Mouse (Mus musculus) G1E (cell line): ENCODE measurements around the gene Olfr1338. TPM values are rescaled to one million over a fixed set of nuclear protein-coding genes. Genes with fewer than 3 reads are reported as not detected.
"Not testable (repeated sequence)": the region's sequence is repeated elsewhere in the genome, so short reads cannot be mapped to it uniquely, and the experiment has no call there.

Experiments used
- ATAC-seq: 2 replicates; pipeline ENCODE4 v1.8.0; 2016; ENCODE audit warnings: mild to moderate bottlenecking; ENCODE audit not compliant: insufficient number of reproducible peaks, poor library complexity, low FRiP score, severe bottlenecking; ENCODE audit errors: extremely low read depth
- DNase-seq: peaks from one replicate; pipeline ENCODE4 v3.0.0; 2012; ENCODE audit warnings: low spot score
- H3K27me3 ChIP-seq: 2 replicates; pipeline ENCODE4 v1.6.1; 2012; ENCODE audit warnings: mild to moderate bottlenecking, low read length, inconsistent platforms; ENCODE audit not compliant: insufficient read depth
- H3K36me3 ChIP-seq: replicated peaks from 2 replicates; pipeline ENCODE3; 2012; ENCODE audit warnings: mild to moderate bottlenecking, inconsistent platforms
- H3K4me1 ChIP-seq: 2 replicates; pipeline ENCODE4 v1.6.1; 2012; ENCODE audit warnings: low read depth, low read length, inconsistent platforms, mixed read lengths; ENCODE audit not compliant: insufficient read depth
- H3K4me3 ChIP-seq: 2 replicates; pipeline ENCODE4 v1.5.1; 2012; ENCODE audit warnings: low read depth, mild to moderate bottlenecking, inconsistent platforms, low read length, moderate library complexity, mixed read lengths
- H3K9me3 ChIP-seq: replicated peaks from 2 replicates; pipeline ENCODE4 v1.6.1; 2012; ENCODE audit warnings: inconsistent platforms
- CTCF ChIP-seq: IDR thresholded peaks from 2 replicates; pipeline ENCODE4 v1.5.1; 2012; ENCODE audit warnings: low read depth, low read length, inconsistent platforms, mixed read lengths
- GATA1 ChIP-seq: IDR thresholded peaks from 2 replicates; pipeline ENCODE4 v1.6.1; 2012; ENCODE audit warnings: borderline replicate concordance, low read length, inconsistent platforms, mixed read lengths
- GATA2 ChIP-seq: IDR thresholded peaks from 2 replicates; pipeline ENCODE4 v1.6.1; 2012; ENCODE audit warnings: low read depth, low read length, inconsistent platforms, borderline replicate concordance
- POLR2AphosphoS5 ChIP-seq: IDR thresholded peaks from 2 replicates; pipeline ENCODE4 v1.6.1; 2012; ENCODE audit warnings: low read depth, low read length, inconsistent platforms; ENCODE audit not compliant: insufficient replicate concordance
- TAL1 ChIP-seq: conservative IDR thresholded peaks from 2 replicates; pipeline ENCODE4 v1.6.1; 2012; ENCODE audit warnings: low read depth, low read length, inconsistent platforms, mixed read lengths
- polyA plus RNA-seq: library from polyadenylated mRNA; stranded (reverse); fragments of >175 nt; gene quantifications from 2 replicates; pipeline ENCODE4 v1.2.3, GENCODE M21; 2012
- total RNA-seq, 2 experiments: library from RNA; stranded (forward) in 1 of 2; stranded (reverse) in 1 of 2; fragments of 200-1000 nt in 1 of 2; fragments of >200 nt in 1 of 2; fragmentation: Nextera tagmentation in 1 of 2; gene quantifications; 2 replicates each; pipeline ENCODE4 v1.2.3; 2014 to 2017

Gene Olfr1338
- total RNA-seq (2014; fragmentation: Nextera tagmentation) = not detected in 2 replicates
- 0.12 TPM in 1 of 2 replicates, not detected in the other for total RNA-seq (2017)
- not detected in 2 replicates for polyA plus RNA-seq

DNA sequence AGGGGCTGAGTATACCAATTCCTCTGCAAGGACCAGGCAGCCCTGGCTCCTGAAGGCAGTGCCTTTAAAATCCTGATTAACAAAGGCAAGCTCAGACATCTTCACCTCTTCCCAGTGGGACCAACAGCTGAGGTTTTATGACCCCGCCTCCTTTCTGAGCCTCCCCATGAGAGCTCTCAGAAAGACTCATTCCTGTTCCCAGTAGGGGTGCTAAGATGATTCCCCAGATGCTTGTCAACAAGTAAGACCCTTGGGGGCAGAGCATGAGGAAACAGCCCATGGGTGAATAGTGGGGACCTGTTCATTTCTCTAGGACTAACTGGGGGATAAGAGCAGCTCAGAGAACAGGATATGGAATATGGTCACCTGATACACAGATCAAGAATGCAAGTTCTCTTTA, at the start of gene Olfr1338:
Olfr1338 (minus strand) TSS at position 101 of the 400 bp plus-strand sequence.
- Histone ChIP-seq H3K4me3 (no peak within 1 kb of the TSS), H3K9me3 (no peaks in the 10 kb centered on the region), H3K36me3 (no peaks in the 10 kb centered on the region), H3K4me1 (no peaks in the 10 kb centered on the region), H3K27me3 (no peaks in the 10 kb centered on the region)
- no peak for DNase-seq
- no peak for TF ChIP-seq POLR2AphosphoS5
- no peak for ATAC-seq

DNA sequence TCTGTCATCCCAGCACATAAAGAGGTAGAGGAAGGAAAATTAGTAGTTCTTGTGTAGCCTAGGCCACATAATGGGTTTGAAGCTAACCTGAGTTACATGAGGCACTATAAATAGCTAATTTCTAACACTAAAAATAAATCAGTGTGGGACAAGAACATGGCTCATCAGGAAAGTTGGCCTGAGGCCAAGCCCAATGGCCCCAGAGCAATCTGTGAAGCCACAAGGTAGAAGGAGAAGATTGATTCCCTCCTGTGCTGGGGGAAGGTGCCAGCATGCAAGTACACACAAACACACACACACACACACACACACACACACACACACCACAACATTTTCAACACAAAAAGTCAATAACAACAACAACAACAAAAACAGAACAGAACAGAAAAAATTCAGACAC, 34.3 kb upstream of the Olfr1338 start:
- DNase-seq, H3K27me3 ChIP-seq, H3K4me3 ChIP-seq, ATAC-seq, H3K36me3 ChIP-seq, H3K9me3 ChIP-seq, H3K4me1 ChIP-seq: not testable (repeated sequence)

GRCm38 (mm10) chr4:118782486-118782885, 23.9 kb upstream of the Olfr1338 start, which contains the start of gene Olfr1337:
Olfr1337 (minus strand) TSS chr4:118782586.
- Histone ChIP-seq H3K4me1 (no peaks in the 10 kb centered on the region), H3K27me3 (0 out of 2 replicates have a peak, but pooled peaks cover 4% of the 10 kb centered on the region), H3K9me3 (no peaks in the 10 kb centered on the region), H3K4me3 (no peak within 1 kb of the TSS), H3K36me3 (no peaks in the 10 kb centered on the region)
- ATAC-seq (no peak), DNase-seq (no peak)
- no peak for TF ChIP-seq CTCF
- TF ChIP-seq GATA1 = no peak
- TF ChIP-seq GATA2 = no peak

DNA sequence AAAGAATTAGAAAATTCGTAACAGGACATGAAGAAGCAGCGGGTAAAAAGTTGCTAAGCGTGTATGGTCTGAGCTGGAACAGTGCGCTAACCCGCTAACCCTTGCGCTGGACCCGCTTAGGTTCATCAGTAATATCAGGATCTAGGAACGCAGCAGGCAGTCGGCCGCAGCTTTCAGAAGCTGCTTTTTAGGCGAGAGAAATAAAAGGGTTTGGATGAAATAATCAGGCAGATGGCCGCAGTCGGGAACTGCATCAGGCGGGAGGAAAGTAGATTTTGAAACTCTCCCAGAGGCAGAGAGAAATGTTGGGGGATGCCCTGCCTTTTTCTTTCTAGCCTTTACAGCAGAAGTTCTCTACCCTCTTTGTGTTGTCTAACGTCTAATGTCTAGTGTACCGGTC, 16.7 kb downstream of the Olfr1338 start:
- TF ChIP-seq GATA2 = no peak
- no peak for TF ChIP-seq GATA1
- no peak for TF ChIP-seq CTCF
- TF ChIP-seq POLR2AphosphoS5 = no peak
- TF ChIP-seq TAL1 = no peak
- DNase-seq (no peak), ATAC-seq (no peak)
- no peaks in the 10 kb centered on the region for H3K9me3 ChIP-seq
- no peak overlapping the region for H3K4me3 ChIP-seq
- H3K4me1 ChIP-seq = no peaks in the 10 kb centered on the region
- H3K36me3 ChIP-seq = no peaks in the 10 kb centered on the region
- H3K27me3 ChIP-seq = peaks cover 3% of the 10 kb centered on the region; the same call in 1 of the 2 replicates

- DNase-seq = no peak
- no peak for ATAC-seq
- H3K9me3 ChIP-seq = no peaks in the 10 kb centered on the region
- no peak overlapping the region for H3K4me3 ChIP-seq
- peaks cover 3% of the 10 kb centered on the region; the same call in 1 of the 2 replicates for H3K27me3 ChIP-seq
- H3K4me1 ChIP-seq = no peaks in the 10 kb centered on the region
- no peaks in the 10 kb centered on the region for H3K36me3 ChIP-seq
- TF ChIP-seq GATA2 (no peak), CTCF (no peak), POLR2AphosphoS5 (no peak), GATA1 (no peak), TAL1 (no peak)
These were observed 17.4 kb downstream of the Olfr1338 start for GRCm38 (mm10) chr4:118740988-118741698.

DNA sequence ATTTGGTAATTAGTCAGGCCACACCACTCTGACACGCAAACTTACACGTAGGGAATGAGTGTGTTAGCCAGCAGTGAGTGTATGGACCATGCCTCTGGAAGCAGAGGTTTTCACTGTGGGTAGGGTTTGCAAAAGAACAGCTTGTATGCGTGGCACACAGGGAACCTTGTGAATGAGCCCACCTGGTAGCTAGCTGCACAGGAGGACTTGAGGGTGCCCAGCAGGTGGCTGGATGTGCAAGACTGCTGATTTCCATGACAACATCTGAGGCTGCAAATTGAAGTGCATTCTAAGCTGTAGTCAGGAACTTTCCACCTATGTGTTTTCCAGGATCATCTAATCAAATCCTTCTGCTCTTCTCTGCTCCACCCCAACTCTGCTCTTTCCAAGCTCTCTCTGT, 19.0 kb downstream of the Olfr1338 start:
- ATAC-seq = no peak
- TF ChIP-seq GATA1 = no peak
- no peak for TF ChIP-seq POLR2AphosphoS5
- no peak for TF ChIP-seq GATA2

GRCm38 (mm10) chr4:118731875-118732274, 26.7 kb downstream of the Olfr1338 start, which contains the start of gene Olfr1339:
Olfr1339 (plus strand) TSS chr4:118732175.
- H3K27me3 ChIP-seq = no peaks in the 10 kb centered on the region
- no peak for TF ChIP-seq TAL1
- no peak for TF ChIP-seq GATA2
- no peak for TF ChIP-seq POLR2AphosphoS5
- TF ChIP-seq GATA1 = no peak
- TF ChIP-seq CTCF = no peak
- DNase-seq (no peak), ATAC-seq (no peak)
- no peak within 1 kb of the TSS for H3K4me3 ChIP-seq
- no peaks in the 10 kb centered on the region for H3K36me3 ChIP-seq
- H3K4me1 ChIP-seq = no peaks in the 10 kb centered on the region
- H3K9me3 ChIP-seq = no peaks in the 10 kb centered on the region

More for the DNA sequence above, 19.0 kb downstream of the Olfr1338 start:
- Histone ChIP-seq H3K9me3 (no peaks in the 10 kb centered on the region), H3K4me1 (no peaks in the 10 kb centered on the region), H3K27me3 (peaks cover 3% of the 10 kb centered on the region; the same call in 1 of the 2 replicates), H3K36me3 (no peaks in the 10 kb centered on the region), H3K4me3 (no peak overlapping the region)
- no peak for DNase-seq
